Mouse (Mus musculus) cerebellum, adult 2 months (tissue): ENCODE measurements around the gene Zc3h7a.

Source experiments
- CTCF ChIP-seq: fragments of 200-500 bp; IDR thresholded peaks from 2 replicates; pipeline ENCODE4 v1.5.1; 2011; ENCODE audit warnings: low read depth, mild to moderate bottlenecking, control low read depth, low read length, moderate library complexity, borderline replicate concordance; ENCODE audit not compliant: insufficient read depth
- POLR2A ChIP-seq: fragments of 200-500 bp; IDR thresholded peaks from 2 replicates; pipeline ENCODE4 v1.6.1; 2011; ENCODE audit warnings: low read length, control low read depth, borderline replicate concordance; ENCODE audit not compliant: insufficient read depth

DNA sequence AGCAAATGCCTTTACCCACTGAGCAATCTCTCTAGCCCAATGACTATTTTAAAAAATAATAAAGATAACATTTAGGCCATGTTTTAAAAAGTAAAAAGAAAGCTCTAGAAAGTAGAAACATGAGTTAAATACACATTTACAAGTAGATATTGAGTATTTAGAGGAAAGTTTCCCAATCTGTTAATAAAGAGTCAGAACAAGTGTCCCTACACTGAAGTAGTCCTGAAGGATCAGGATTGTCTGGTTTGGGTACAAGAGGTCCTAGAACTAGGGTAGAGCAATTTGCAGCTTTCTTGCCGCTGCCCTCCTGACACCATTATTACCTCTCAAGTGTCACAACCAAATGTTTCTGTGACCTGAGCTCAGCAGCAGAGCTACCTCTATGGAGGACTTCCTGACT, 52.1 kb downstream of the Zc3h7a start:
- TF ChIP-seq POLR2A (no peak), CTCF (no peak)
